Mouse (Mus musculus) NIH3T3 (cell line): Measurements from ENCODE around the gene Tcte3.
"Not testable (repeated sequence)": the region's sequence is repeated elsewhere in the genome, so short reads cannot be mapped to it uniquely, and the experiment has no call there.

ENCODE experiments used
- DNase-seq: peaks from one replicate; pipeline ENCODE4 v3.0.0-alpha.2; 2012; ENCODE audit warnings: low read depth

Tcte3 gene

GRCm38 (mm10) chr17:15041175-15041729, at the start of gene Tcte3, which contains the start of the genes Ermard and Gm3448:
Gene Tcte3, minus strand, starts transcription at chr17:15041488.
Gene Ermard, plus strand, starts transcription at chr17:15041208.
Gene Gm3448, minus strand, starts transcription at chr17:15041537.
- not testable (repeated sequence) for DNase-seq

- DNase-seq, result no peak
Measured at GRCm38 (mm10) chr17:15088591-15089001, 47.3 kb upstream of the Tcte3 start.

- no peak for DNase-seq
Measured at GRCm38 (mm10) chr17:15088166-15088565, 46.9 kb upstream of the Tcte3 start.

GRCm38 (mm10) chr17:15085006-15085405, 43.7 kb upstream of the Tcte3 start:
- no peak for DNase-seq

GRCm38 (mm10) chr17:15084226-15084848, 43.0 kb upstream of the Tcte3 start:
- no peak for DNase-seq

GRCm38 (mm10) chr17:15077536-15077935, 36.2 kb upstream of the Tcte3 start:
- DNase-seq, result no peak

GRCm38 (mm10) chr17:15075033-15075432, 33.7 kb upstream of the Tcte3 start:
- DNase-seq, result no peak

GRCm38 (mm10) chr17:15072211-15072610, 30.9 kb upstream of the Tcte3 start:
- no peak for DNase-seq

- no peak for DNase-seq
Measured at GRCm38 (mm10) chr17:15069124-15069523, 27.8 kb upstream of the Tcte3 start.

- peak; percentile 67 for DNase-seq
Measured at GRCm38 (mm10) chr17:15068040-15068792, 26.9 kb upstream of the Tcte3 start.

- peak; percentile 24 for DNase-seq
Measured at GRCm38 (mm10) chr17:15066911-15067310, 25.6 kb upstream of the Tcte3 start.

- no peak for DNase-seq
Measured at GRCm38 (mm10) chr17:15066066-15066465, 24.8 kb upstream of the Tcte3 start.

- peak; percentile 89 for DNase-seq
Measured at GRCm38 (mm10) chr17:15065391-15066024, 24.2 kb upstream of the Tcte3 start.

GRCm38 (mm10) chr17:15060356-15060755, 19.1 kb upstream of the Tcte3 start:
- DNase-seq, result no peak

GRCm38 (mm10) chr17:15059646-15060045, 18.4 kb upstream of the Tcte3 start:
- DNase-seq, result no peak

GRCm38 (mm10) chr17:15058161-15058591, 16.9 kb upstream of the Tcte3 start:
- DNase-seq, result peak; percentile 68

GRCm38 (mm10) chr17:15055925-15056324, 14.6 kb upstream of the Tcte3 start:
- no peak for DNase-seq

- not testable (repeated sequence) for DNase-seq
Measured at GRCm38 (mm10) chr17:15053829-15054200, 12.5 kb upstream of the Tcte3 start.

- DNase-seq, result not testable (repeated sequence)
Measured at GRCm38 (mm10) chr17:15053183-15053828, 12.0 kb upstream of the Tcte3 start.

GRCm38 (mm10) chr17:15052766-15053165, 11.5 kb upstream of the Tcte3 start:
- not testable (repeated sequence) for DNase-seq

GRCm38 (mm10) chr17:15050338-15050737, 9.1 kb upstream of the Tcte3 start:
- DNase-seq, result not testable (repeated sequence)

GRCm38 (mm10) chr17:15040455-15040854, 833 bp downstream of the Tcte3 start:
- DNase-seq, result not testable (repeated sequence)
